Mouse (Mus musculus) spleen, adult 2 months (tissue): ENCODE results near the gene Tmem156. TPM values are rescaled to one million over a fixed set of nuclear protein-coding genes. Genes with fewer than 3 reads are reported as not detected.
A peak's percentile ranks its signal among the peaks of the same experiment; 100 is the strongest.

ENCODE experiments used
- DNase-seq, 2 experiments: peaks; one replicate each; pipeline versions ENCODE4 v3.0.0 to v3.0.0-alpha.2; 2012 to 2021; ENCODE audit warnings: low spot score in 2 of 2, low read depth in 1 of 2
- H3K27ac ChIP-seq: fragments of 200-500 bp; 2 replicates; pipeline ENCODE4 v1.5.1; 2012; ENCODE audit warnings: low read length, inconsistent platforms; ENCODE audit not compliant: insufficient read depth
- H3K27me3 ChIP-seq: fragments of 200-500 bp; 2 replicates; pipeline ENCODE4 v1.6.1; 2012; ENCODE audit warnings: mild to moderate bottlenecking, moderate library complexity, low read length, inconsistent platforms; ENCODE audit not compliant: control insufficient read depth, insufficient read depth
- H3K36me3 ChIP-seq: fragments of 200-500 bp; 2 replicates; pipeline ENCODE4 v1.6.1; 2012; ENCODE audit warnings: mild to moderate bottlenecking, low read length, inconsistent platforms; ENCODE audit not compliant: control insufficient read depth, insufficient read depth
- H3K4me1 ChIP-seq: fragments of 200-500 bp; 2 replicates; pipeline ENCODE4 v1.6.1; 2011; ENCODE audit warnings: inconsistent platforms; ENCODE audit not compliant: control insufficient read depth, insufficient read depth, insufficient read length
- H3K4me3 ChIP-seq: fragments of 200-500 bp; 2 replicates; pipeline ENCODE4 v1.5.1; 2011; ENCODE audit warnings: mild to moderate bottlenecking, inconsistent platforms; ENCODE audit not compliant: insufficient read depth, insufficient read length; ENCODE audit errors: extremely low read depth
- CTCF ChIP-seq: fragments of 200-500 bp; IDR thresholded peaks from 2 replicates; pipeline ENCODE4 v1.5.1; 2011; ENCODE audit warnings: mild to moderate bottlenecking, inconsistent platforms; ENCODE audit not compliant: insufficient read depth, insufficient read length, insufficient replicate concordance; ENCODE audit errors: extremely low read depth
- POLR2A ChIP-seq: fragments of 200-500 bp; IDR thresholded peaks from 2 replicates; pipeline ENCODE4 v1.6.1; 2011; ENCODE audit warnings: low read depth, low read length, inconsistent platforms
- WGBS: fragments of 180-500 bp; shearing (Covaris S2); methylation state at CpG from one replicate; pipeline ENCODE4 v1.1.7; 2018; 5-methylcytosine and 5-hydroxymethylcytosine counted together
- polyA plus RNA-seq: library from polyadenylated mRNA; depleted of rRNA; stranded (reverse); fragments of >200 nt; gene quantifications from 2 replicates; pipeline ENCODE4 v1.2.3, GENCODE M21; 2012; rRNA removed

The Tmem156 gene
- polyA plus RNA-seq, 1 experiment = 2.9 TPM

- TF ChIP-seq POLR2A = no peak
- no peak for TF ChIP-seq CTCF
- H3K27ac ChIP-seq = no peak overlapping the region
- H3K4me3 ChIP-seq = no peak overlapping the region
- no peaks in the 10 kb centered on the region for H3K27me3 ChIP-seq
- 85% methylated on average over 7 of the region's 7 CpGs for whole genome bisulfite sequencing
- DNase-seq = no peak
- H3K36me3 ChIP-seq = no peaks in the 10 kb centered on the region; the same call in 1 of the 2 replicates
- H3K4me1 ChIP-seq = peaks cover 6% of the 10 kb centered on the region; the same call in 1 of the 2 replicates
Observed at GRCm38 (mm10) chr5:65011901-65012573, 79.9 kb downstream of the Tmem156 start.

- Histone ChIP-seq H3K4me1 (peaks cover 18% of the 10 kb centered on the region), H3K27me3 (no peaks in the 10 kb centered on the region), H3K27ac (0 out of 2 replicates have a peak overlapping the region, but pooled peaks have one; percentile 5), H3K4me3 (no peak overlapping the region), H3K36me3 (no peaks in the 10 kb centered on the region; the same call in 1 of the 2 replicates)
- no peak for DNase-seq
- no peak for TF ChIP-seq CTCF
- no peak for TF ChIP-seq POLR2A
- 27% methylated on average over 4 of the region's 4 CpGs for WGBS
Observed at GRCm38 (mm10) chr5:65006011-65006491, 85.9 kb downstream of the Tmem156 start.

GRCm38 (mm10) chr5:65005251-65005650 lies 86.7 kb downstream of the Tmem156 start:
- TF ChIP-seq CTCF (no peak), POLR2A (no peak)
- peaks cover 18% of the 10 kb centered on the region for H3K4me1 ChIP-seq
- no peak overlapping the region for H3K27ac ChIP-seq
- no peaks in the 10 kb centered on the region; the same call in 1 of the 2 replicates for H3K36me3 ChIP-seq
- 69% methylated on average over 4 of the region's 4 CpGs for WGBS
- no peak for DNase-seq
- no peaks in the 10 kb centered on the region for H3K27me3 ChIP-seq
- no peak overlapping the region for H3K4me3 ChIP-seq

Other genes with a start within 250 kb of the Tmem156 start
- gene Tlr1, start 158.6 kb downstream of the Tmem156 start, polyA plus RNA-seq = 20.8 and 42.8 TPM in 2 replicates
- 2.4 and 3.4 TPM in 2 replicates for gene Tlr6, start 132.0 kb downstream of the Tmem156 start, polyA plus RNA-seq
- gene Fam114a1, start 122.1 kb downstream of the Tmem156 start, polyA plus RNA-seq = 5.5 and 6.1 TPM in 2 replicates
- gene Klhl5, start 15.4 kb upstream of the Tmem156 start, polyA plus RNA-seq = 15.1 and 18.3 TPM in 2 replicates
- 0.60 and 0.67 TPM in 2 replicates for gene Wdr19, start 107.6 kb upstream of the Tmem156 start, polyA plus RNA-seq
- 10.2 and 12.5 TPM in 2 replicates for gene Rfc1, start 243.5 kb upstream of the Tmem156 start, polyA plus RNA-seq